ENCODE assay signal across 8 mouse cellular contexts in the genomic region with DNA sequence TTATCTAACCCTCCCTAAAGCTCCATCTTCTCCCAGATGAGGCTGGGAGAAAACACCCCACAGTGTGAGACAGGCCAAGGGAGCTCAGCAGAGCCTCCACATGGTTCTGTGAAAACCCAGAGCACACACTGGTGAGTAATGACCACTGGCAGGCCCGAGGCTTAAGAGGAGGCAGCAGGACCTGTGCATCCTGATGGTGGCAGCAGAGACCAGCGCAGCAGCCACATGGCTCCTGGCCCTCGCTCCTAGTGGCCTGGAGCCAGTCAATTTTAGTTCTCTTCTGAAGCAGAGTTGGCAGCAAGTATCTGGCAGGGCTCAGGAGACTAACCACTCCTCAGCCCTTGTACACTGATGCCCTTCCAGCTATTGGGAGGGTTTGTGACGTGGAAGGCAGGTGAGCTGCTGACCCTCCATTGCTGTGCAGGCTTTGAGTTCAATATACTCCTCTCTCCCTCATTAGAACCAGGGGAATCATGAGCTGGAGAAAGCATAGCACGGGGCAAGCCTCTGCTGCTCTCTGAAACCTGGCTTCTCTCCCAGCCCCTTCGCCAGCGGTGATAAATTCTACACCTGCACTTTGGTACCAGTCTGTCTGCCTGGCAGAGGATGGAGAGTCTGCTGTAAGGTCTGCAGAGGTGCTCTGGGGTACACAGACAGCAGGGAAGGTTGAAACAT. TPM values are rescaled to one million over a fixed set of nuclear protein-coding genes. Genes with fewer than 3 reads are reported as not detected.
A peak's percentile ranks its signal among the peaks of the same experiment; 100 is the strongest.
DNase-seq lines count a peak whose midpoint lies in the region; ATAC-seq lines count a peak whose summit lies in the region.

No protein-coding gene starts in this region.

- DNase-seq in MN1 (ENCODE audit: low spot score) = peak; percentile 91
- peak; percentile 95 for DNase-seq in cerebellum, postnatal 10 days
- DNase-seq in frontal cortex, postnatal 14 days (ENCODE audit: low spot score in 2 of 2) = peak; percentile 53 to 69
- DNase-seq in layer of hippocampus, adult 8-10 months (ENCODE audit: low spot score in 2 of 2) = peak; percentile 74 to 85
- peak; percentile 55 to 63 for DNase-seq in lung, adult 18-20 months
- DNase-seq in ovary, adult 18-20 months (ENCODE audit: low spot score) = peak; percentile 54
- DNase-seq in urinary bladder, postnatal 25 days (ENCODE audit: low spot score) = peak; percentile 52

- ATAC-seq in hematopoietic stem cell, adult 5-6 weeks (replicated peaks in 1 of 2; ENCODE audit: insufficient read depth in 1 of 2, low FRiP score in 2 of 2, low TSS enrichment in 1 of 2, low read depth in 1 of 2, poor library complexity in 2 of 2, severe bottlenecking in 2 of 2) = peak; percentile 66 to 82

RNA-seq across cellular contexts. Expression of a gene that starts 14.3 kb away (rescaled TPM):
- 3.4 and 6.3 TPM in 2 replicates for total RNA-seq in hematopoietic stem cell, adult 5-6 weeks (2017)
- 1 to 10 TPM; 2.0 to 4.5 (median 4.3) TPM for total RNA-seq in layer of hippocampus, adult 8-10 months (2022)

Comparison
In these comparisons a context has a peak if more than half of its experiments do, and no peak if none do; other contexts are left out.
1. Peak in every context shown above with its lines: DNase-seq and ATAC-seq.